Mouse (Mus musculus): ENCODE results near the gene Gpr107.
"Not testable (repeated sequence)": the region's sequence is repeated elsewhere in the genome, so short reads cannot be mapped to it uniquely, and the experiment has no call there.

Gpr107 gene

GRCm38 (mm10) chr2:31156846-31157245, 4.7 kb downstream of the Gpr107 start:
- no peak for DNase-seq (ENCODE audit: low read depth, low spot score)

- DNase-seq (ENCODE audit: low read depth, low spot score): no peak
Observed at GRCm38 (mm10) chr2:31160147-31160920, 8.2 kb downstream of the Gpr107 start.

- DNase-seq (ENCODE audit: low read depth, low spot score): no peak
Observed at GRCm38 (mm10) chr2:31161620-31162019, 9.5 kb downstream of the Gpr107 start.

GRCm38 (mm10) chr2:31163361-31164118, 11.4 kb downstream of the Gpr107 start:
- DNase-seq (ENCODE audit: low read depth, low spot score): no peak

DNA sequence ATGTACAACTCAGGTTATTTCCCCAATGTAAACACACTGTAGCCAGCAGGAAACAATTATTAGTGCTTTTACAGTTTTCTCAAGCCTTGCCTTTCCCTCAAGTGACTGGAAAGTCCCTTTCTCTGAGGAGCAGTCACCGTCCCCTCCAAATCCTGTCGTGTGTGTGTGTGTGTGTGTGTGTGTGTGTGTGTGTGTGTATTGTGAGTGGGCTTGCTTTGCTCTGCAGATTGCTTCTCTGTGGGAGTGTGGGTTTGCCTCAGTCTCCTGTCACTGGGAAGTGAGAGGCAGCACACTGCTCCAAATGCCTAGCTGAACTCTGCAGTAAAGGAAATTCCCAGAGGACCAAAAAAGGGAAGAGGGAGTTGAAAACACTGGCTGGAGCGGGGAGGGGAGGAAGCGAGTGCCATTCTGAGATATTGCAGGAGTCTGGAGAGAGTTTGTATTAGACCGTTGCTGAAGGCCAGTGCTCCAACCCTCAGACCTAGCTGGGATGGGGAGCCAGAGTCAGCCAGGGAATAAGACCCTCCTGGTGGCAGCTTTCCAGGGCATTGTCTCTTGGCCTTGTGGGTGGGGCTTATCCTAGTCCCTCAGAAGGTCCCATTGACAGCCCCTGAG, 12.8 kb downstream of the Gpr107 start:
- no peak for DNase-seq (ENCODE audit: low read depth, low spot score)

GRCm38 (mm10) chr2:31165529-31165928, 13.4 kb downstream of the Gpr107 start:
- DNase-seq (ENCODE audit: low read depth, low spot score): no peak

DNA sequence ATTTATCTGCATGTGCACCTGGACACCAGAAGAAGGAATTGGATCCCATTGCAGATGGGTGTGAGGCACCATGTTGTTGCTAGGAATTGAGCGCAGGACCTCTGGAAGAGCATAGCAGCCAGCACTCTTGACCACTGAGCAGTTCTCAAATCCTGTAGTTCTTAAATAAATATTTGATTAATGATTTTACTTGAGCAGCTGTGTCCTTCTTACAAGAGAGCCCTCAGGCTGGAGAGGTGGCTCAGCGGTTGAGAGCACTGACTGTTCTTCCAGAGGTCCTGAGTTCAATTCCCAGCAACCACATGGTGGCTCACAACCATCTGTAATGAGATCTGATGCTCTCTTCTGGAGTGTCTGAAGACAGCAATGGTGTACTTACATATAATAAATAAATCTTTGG, 15.5 kb downstream of the Gpr107 start:
- not testable (repeated sequence) for DNase-seq (ENCODE audit: low read depth, low spot score)

- DNase-seq (ENCODE audit: low read depth, low spot score): peak; percentile 25
Observed at GRCm38 (mm10) chr2:31169001-31169400, 16.9 kb downstream of the Gpr107 start.

- DNase-seq (ENCODE audit: low read depth, low spot score): no peak
Observed at GRCm38 (mm10) chr2:31170164-31170563, 18.0 kb downstream of the Gpr107 start.

- DNase-seq (ENCODE audit: low read depth, low spot score): peak; percentile 27
Observed at GRCm38 (mm10) chr2:31172001-31172400, 19.9 kb downstream of the Gpr107 start.

DNA sequence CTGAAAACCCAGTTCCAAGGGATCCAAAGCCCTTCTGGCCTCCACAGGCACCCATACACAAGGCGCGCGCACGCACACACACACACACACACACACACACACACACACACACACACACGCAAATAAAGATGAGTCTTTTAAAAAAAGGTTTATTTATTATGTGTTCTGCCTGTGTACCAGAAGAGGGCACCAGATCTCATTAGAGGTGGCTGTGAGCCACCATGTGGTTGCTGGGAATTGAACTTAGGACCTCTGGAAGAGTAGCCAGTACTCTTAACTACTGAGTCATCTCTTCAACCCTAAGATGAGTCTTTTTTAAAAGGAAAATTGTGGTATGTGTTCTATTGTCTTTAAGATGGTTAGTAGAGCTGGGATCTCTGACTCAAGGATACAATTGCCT, 20.4 kb downstream of the Gpr107 start:
- no peak for DNase-seq (ENCODE audit: low read depth, low spot score)

- DNase-seq (ENCODE audit: low read depth, low spot score): no peak
Observed at GRCm38 (mm10) chr2:31173290-31173689, 21.2 kb downstream of the Gpr107 start.

DNA sequence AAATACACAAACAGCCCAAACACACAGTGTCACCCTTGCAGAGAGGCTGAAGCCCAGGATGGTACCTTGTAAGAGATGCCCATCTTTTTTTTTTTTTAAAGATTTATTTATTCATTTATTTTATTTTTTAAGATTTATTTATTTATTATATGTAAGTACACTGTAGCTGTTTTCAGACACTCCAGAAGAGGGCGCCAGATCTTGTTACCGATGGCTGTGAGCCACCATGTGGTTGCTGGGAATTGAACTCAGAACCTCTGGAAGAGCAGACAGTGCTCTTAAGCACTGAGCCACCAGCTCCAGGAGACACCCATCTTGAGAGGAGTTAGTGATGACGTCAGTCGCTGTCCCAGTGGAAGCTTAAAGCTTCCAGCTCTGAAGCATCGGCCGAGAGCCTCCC, 26.5 kb downstream of the Gpr107 start:
- not testable (repeated sequence) for DNase-seq (ENCODE audit: low read depth, low spot score)

- no peak for DNase-seq (ENCODE audit: low read depth, low spot score)
Observed at GRCm38 (mm10) chr2:31179471-31179870, 27.4 kb downstream of the Gpr107 start.

- DNase-seq (ENCODE audit: low read depth, low spot score): no peak
Observed at GRCm38 (mm10) chr2:31180081-31180551, 28.0 kb downstream of the Gpr107 start.

DNA sequence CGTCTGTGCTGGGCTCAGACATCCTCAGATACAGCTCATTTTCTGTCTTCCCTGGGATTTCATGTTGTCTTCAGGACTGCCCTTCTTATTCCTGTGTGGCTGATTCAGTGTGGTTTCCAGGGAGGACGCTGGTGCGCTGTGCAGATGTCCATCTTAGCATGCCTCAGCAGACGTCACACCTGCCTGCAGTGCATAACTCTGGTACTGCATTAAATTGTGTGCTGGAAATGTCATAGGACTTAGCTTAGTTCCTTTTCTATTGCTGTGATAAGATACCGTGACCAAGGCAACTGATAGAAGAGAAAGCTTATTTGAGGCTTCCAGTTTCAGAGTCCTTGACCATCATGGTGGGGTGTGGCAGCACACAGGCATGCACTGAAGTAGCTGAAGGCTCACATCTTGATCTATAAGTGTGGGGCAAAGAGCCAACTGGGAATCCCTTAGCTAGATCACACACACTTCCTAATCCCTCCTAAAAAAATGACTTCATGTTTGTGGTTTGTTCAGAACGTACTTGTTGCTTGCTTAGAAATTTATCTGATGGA, 30.7 kb downstream of the Gpr107 start:
- DNase-seq (ENCODE audit: low read depth, low spot score): no peak

DNA sequence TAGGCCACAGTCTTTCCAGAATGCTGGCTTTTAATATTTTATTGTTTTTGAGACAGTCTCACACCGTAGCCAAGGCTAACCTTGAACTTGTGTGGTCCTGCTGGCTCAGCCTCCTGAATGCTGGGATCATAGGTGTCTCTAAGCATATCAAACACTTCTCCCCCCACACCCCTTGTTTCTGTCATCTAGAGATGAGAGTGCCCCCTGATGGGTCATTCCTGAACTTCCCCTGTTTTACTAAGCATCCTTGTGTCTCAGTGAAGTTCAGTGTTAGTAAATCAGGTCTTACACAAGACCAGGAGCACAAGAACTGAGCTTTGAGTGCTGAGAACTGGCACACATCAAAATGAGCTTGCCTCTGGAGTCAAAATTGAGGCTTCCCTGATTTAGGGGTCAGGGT, 31.7 kb downstream of the Gpr107 start:
- DNase-seq (ENCODE audit: low read depth, low spot score): no peak

DNA sequence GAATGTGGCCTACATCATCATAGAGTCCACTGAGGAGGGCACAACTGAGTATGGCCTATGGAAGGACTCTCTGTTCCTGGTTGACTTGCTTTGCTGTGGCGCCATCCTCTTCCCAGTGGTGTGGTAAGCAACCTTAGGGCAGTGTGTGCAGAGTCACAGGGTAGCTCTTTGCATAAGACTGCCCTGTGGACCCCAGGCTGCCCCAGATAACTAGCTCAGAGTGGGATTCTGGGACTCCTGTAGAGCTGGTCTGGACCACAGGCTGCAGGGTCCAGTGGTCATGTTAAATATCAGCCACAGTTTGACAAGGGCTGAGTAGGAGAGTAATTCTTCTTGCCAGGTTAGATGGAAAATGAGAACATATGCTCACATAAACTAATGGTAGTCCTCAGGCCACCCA, 36.6 kb downstream of the Gpr107 start:
- no peak for DNase-seq (ENCODE audit: low read depth, low spot score)

DNA sequence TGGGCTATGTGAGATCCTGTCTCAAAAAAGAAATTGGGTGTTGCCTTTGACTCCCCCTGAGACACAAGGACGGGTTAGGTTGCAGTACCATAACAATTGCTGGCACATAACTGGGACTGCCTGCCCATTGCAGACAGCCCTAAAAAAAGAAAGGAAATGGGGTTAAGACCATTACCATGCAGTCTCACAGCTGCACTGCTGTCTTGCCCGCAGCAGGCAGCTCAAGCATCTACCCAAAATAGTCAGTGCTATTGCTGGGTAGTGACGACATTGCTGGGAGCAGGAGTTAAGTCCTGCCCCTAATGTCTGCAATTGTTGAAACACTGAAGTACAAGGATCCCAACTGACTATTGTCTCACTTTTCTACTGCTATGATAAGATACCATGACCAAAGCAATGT, 37.5 kb downstream of the Gpr107 start:
- DNase-seq (ENCODE audit: low read depth, low spot score): no peak

DNA sequence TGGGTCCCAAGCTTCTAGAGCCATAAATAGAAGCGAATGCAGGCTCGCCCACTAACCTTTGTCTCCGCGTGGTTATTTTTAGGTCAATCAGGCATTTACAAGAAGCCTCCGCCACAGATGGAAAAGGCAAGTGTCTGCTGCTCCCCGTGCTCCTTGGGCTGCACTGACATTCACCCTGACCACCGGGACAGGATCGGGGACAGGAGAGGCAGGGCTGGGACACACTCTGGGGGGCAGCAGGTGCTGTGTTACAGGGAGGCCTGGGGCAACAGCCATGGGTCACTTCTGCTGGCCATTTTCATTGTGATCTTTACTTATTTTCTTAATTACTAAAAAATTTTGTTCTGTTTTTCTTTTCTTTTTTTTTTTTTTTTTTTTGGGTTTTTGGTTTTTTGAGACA, 39.6 kb downstream of the Gpr107 start:
- DNase-seq (ENCODE audit: low read depth, low spot score): no peak

DNA sequence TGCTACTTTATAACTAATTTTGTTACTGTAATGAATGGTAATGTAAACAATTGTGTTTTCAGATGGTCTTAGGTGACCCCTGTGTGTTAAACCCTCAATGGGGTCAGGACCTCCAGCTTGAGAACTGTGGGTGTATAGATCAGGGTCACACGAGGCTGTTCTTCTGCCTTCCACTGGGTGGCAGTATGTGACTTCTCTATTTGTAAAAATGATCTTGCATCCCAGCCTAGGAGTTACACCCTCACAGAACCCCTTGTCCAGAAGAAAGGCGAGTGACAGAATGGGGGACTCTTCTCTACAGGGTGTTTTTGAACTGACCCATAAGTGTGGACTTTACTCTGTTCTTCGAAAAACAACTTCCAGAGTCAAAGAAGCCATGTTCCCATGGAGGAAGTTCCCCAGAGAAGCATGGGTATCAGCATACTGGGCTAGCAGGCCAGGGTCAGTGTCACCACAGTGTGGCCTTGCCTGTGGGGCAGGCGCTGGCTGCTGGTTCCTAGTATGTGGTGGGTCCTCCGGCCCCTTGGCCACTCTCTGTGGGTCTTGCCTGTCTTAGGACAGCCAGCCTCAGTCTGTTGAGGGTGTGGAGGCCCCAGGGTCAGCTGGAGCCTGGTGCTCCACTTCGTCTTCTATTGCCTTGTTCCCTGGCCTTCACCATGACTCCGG, 42.4 kb downstream of the Gpr107 start:
- peak; percentile 31 for DNase-seq (ENCODE audit: low read depth, low spot score)

GRCm38 (mm10) chr2:31198621-31199020, 46.5 kb downstream of the Gpr107 start:
- DNase-seq (ENCODE audit: low read depth, low spot score): no peak
